Mouse (Mus musculus) spleen, postnatal 10 days (tissue): ENCODE data around the gene 1110051M20Rik.

Source experiments
- DNase-seq, 2 experiments: peaks; one replicate each; pipeline ENCODE4 v3.0.0; 2021 to 2022; ENCODE audit warnings: low spot score in 2 of 2

Gene 1110051M20Rik

DNA sequence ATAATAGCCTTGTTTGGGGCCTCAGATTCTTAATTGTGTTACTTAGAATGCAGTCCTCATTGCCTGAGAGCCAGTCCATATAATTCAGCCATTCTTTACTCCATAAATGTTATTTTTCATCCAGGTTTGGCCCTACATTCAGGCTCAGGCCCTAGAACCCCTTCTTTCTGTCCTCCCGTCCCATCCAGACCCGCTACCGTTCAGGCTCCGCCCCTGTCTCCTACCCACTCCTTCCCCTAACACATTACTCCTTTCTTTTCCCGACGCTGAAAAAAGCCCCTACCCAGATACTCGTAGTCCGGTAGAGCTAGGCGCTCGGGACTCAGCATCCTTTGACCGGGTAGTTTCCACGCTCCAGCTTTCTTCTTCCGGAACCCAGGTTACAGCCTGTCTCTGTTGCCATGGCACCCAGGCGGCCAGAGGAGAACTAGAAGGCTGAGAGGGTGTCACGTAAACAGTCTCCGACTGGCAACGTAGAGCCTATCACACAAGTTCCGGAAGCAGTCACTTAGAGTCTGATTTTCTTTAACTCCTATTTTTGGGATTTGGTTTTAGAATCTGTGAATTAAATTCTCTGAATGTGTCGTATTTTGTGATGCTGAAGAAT, at the start of gene 1110051M20Rik:
Gene 1110051M20Rik (minus strand): TSS at position 419 of the 607 bp plus-strand sequence.
- DNase-seq: peak; percentile 49 to 86

DNA sequence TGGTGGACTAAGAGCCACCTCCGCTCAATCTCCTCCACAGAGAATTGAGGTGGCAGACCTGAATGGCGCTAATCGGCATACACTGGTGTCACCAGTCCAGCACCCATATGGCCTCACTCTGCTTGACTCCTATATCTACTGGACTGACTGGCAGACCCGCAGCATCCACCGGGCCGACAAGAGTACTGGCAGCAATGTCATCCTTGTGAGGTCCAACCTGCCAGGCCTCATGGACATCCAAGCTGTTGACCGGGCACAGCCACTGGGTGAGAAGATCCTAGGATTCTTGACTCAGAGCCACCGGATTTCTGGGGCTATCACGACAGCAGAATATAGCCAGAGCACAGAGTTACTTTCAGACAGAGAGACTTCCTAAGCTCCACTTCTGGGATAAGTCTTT, 49.5 kb upstream of the 1110051M20Rik start:
- no peak for DNase-seq

DNA sequence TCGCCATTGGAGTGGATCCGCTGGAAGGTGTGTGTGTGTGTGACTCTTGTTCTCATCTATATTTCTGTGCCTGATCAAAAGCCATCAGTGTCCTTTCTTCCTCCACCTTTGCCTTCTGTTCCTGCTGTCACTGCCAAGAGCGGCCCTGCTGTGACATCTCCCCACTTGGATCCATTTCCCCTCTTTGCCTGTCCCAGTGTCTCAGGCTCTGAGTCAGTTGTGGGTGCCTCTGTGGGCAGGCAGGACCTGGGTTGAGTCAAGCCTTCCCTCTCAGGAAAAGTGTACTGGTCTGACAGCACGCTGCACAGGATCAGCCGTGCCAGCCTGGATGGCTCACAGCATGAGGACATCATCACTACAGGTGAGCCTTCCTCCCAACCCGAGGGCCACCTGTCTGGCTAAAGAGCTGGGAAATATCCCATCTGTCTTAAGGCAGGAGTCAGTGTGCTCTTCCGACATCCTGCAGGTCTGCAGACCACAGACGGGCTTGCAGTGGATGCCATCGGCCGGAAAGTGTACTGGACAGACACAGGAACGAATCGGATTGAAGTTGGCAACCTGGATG, 47.6 kb upstream of the 1110051M20Rik start:
- DNase-seq: no peak

GRCm38 (mm10) chr2:91487295-91487694, 42.8 kb upstream of the 1110051M20Rik start:
- peak in 1 of 2 experiments; percentile 47 for DNase-seq

DNA sequence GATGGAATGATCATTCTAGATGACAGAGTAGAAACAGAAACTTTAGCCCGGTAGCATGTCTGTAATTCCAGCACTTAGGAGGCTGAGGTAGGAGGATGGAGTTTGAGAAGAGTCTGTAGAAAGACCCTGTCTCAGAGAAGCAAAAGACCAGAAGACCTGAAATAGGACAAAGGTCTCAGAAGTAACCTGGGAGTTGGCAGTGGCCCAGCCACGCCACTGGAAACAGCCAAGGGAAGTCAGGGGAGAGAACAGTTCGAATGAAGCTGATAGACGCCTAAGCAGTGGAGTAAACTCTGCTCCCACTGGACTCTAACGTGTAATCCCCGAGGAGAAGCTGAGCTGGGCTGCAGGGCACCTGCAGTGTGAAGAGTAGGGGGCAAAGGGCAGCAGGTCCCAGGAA, 40.8 kb upstream of the 1110051M20Rik start:
- no peak for DNase-seq

- no peak for DNase-seq
Measured at GRCm38 (mm10) chr2:91484698-91485097, 40.2 kb upstream of the 1110051M20Rik start.

DNA sequence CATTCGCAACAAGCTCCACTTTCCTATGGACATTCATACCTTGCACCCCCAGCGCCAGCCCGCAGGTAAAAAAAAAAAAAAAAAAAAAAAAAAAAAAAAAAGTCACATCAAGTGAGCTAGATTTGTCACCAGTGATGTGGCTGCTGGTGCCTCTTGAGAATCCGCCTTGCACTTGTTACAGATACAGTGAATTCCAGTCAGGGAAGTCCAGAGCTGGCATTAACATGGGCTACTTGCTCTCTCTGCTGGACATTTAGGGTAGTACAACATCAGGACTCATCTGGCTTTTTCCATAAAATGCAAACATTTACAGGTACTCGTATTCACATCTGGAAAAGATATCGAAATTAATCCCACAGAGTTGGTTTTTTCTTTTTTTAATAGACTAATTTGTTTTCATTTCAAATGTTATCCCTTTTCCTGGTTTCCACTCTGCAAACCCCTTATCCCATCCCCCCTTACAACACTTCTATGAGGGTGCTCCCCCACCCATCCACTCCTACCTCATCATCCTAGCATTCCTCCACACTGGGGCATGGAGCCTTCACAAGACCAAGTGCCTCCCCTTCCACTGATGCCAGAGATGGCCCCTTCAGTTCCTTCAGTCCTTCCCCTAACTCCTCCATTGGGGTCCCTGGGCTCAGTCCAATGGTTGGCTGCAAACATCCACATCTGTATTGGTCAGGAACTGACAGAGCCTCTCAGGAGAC, 36.5 kb upstream of the 1110051M20Rik start:
- DNase-seq: no peak

DNA sequence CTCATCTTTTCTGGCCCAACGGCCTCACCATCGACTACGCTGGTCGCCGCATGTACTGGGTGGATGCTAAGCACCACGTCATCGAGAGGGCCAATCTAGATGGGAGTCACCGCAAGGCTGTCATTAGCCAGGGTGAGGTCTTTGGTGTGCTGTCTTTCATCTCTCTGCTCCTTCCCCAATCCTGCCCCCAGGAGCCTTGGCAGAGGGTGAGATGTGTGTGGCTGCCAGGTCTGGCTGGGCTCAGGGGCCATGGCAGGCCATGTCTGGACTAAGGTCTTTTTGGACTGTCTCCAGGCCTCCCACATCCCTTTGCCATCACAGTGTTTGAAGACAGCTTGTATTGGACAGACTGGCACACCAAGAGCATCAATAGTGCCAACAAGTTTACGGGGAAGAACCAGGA, 35.9 kb upstream of the 1110051M20Rik start:
- no peak for DNase-seq

GRCm38 (mm10) chr2:91476841-91477240, 32.3 kb upstream of the 1110051M20Rik start:
- DNase-seq: no peak

DNA sequence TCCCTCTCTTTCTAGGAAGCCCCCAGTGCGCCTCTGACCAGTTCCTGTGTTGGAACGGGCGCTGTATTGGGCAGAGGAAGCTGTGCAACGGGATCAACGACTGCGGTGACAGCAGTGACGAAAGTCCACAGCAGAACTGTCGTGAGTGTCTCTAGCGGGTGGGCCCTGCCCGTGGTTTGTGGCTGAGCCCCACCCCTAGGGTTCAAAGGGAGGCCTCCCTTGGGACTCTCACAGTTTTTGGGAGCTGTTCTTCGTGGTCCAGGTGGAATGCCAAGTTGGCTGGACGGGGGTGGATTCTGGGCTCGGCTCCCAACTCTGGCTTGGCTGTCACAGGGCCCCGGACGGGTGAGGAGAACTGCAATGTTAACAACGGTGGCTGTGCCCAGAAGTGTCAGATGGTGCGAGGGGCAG, 31.8 kb upstream of the 1110051M20Rik start:
- DNase-seq: no peak

- no peak for DNase-seq
Measured at GRCm38 (mm10) chr2:91475791-91476190, 31.3 kb upstream of the 1110051M20Rik start.

- no peak for DNase-seq
Measured at GRCm38 (mm10) chr2:91474358-91474757, 29.9 kb upstream of the 1110051M20Rik start.

GRCm38 (mm10) chr2:91470055-91470647, 25.6 kb upstream of the 1110051M20Rik start:
- no peak for DNase-seq

- no peak for DNase-seq
Measured at GRCm38 (mm10) chr2:91467613-91468012, 23.1 kb upstream of the 1110051M20Rik start.

DNA sequence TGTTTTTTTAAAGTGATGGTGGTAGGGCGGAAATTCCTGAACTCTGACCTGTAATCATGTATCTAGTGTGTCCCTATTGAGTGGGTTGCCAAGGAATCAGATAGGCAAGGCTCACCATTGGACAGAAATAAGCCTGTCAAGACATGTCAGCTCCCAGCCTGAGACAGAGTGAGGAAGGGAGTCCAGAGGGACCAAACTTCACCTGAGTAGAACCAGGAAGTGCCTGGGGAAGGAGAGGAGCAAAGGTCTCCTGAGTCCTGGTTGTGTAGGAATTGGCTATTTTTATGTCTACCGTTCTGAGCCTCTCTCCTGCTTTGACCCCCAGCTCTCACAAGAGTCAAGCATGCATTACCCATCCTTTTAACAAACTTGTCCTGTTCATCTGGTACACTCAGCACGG, 21.4 kb upstream of the 1110051M20Rik start:
- no peak for DNase-seq

DNA sequence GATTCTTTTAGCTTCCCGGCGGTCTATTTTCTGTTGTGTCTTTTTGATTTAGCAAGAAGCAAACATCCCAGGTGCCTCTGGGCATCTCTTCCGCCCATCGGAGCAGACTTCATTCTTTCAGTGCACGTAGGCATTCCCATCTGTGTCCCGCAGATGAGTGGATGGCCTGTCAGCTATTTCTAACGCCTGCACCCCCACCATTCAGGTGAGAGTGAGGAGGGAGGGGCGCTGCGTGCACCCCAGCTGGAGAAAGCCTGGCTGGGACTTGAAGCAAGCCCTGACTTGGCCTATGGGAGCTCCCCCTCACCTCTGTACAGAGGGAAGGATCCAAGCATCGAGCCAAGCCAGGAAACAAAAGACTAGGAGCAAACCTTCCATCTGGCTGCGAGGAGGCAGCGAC, 18.2 kb upstream of the 1110051M20Rik start:
- no peak for DNase-seq

DNA sequence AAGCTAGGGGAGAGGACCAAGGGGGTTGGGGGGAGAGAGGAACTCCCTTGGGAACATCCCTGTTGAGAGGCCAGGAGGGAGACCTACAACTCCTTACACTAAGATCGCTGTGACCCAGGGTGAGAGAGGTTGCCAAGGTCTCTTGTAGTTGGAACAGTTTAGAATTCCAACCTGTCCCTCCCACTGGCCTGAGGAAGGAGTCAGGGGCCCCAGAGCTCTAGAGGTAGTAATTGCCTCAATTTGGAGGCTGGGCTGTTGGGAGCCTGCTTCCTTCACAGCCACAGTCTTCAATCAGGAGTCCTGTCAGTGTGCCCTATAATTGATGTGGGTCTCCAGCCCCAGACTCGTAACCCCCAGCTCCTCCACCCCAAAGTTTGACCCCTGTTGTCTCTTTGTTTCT, 17.7 kb upstream of the 1110051M20Rik start:
- no peak for DNase-seq

DNA sequence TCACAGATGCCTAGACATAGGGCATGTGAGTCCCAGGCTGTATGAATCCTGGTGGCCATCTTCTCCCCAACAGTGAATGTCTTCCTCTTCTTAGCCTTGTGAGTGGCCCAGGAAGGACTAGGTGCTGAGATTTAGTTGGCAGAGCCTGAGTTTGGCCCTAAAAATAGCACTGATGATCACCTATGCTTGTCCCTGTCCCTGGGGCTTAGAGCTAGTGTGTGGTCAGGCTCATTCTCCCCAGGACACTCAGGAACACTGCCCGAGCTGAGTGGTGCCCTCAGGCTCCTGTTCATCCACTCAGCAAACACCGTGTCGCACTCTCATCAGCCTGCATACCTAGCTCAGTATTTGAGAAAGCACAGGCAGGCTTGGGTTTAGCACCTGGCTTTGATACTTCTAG, 16.8 kb upstream of the 1110051M20Rik start:
- DNase-seq: no peak

- DNase-seq: no peak
Measured at GRCm38 (mm10) chr2:91460771-91461170, 16.3 kb upstream of the 1110051M20Rik start.

DNA sequence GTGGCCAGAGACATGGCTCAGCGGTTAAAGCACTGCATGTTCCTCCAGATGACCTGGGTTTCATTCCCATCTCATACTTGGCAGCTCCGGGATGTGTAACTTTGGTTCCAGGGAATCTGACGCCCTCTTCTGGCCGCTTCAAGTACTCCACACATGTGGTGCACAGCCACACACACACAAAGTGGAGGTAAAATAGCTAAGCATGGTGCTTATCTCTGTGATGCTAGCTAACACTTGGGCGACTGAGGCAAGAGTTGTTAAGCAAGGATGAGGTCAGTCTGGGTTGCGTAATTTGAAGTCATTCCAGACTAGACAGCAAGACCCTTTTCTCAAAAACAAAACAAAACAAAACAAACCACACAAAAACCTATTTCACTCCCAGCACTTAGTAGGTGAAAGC, 15.6 kb upstream of the 1110051M20Rik start:
- no peak for DNase-seq

GRCm38 (mm10) chr2:91458673-91459391, 14.3 kb upstream of the 1110051M20Rik start:
- DNase-seq: no peak

DNA sequence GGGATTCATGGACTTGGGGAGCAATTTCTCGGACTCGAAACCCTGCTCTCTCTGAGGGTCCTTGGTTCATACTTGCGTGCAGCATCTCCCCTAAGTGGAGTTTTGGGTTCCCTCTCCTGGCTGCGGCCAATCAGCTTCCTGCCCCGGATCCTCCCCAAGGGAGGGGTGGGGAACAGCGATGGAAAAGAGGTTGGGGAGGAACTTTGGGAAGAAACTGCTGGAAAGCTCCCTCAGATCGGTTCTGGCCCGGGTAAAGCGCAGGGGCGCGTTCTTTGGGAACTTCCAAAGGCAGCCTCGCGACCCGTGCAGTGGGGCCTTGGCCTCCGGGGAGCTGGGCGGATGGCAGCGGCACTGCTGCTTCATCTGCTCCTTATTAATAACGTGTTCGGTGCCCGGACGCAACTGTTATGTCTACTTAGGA, 13.8 kb upstream of the 1110051M20Rik start:
- DNase-seq: no peak
